Mouse (Mus musculus): Measurements from ENCODE around the gene Gm2a.
"Not testable (repeated sequence)": the region's sequence is repeated elsewhere in the genome, so short reads cannot be mapped to it uniquely, and the experiment has no call there.

Gm2a gene

GRCm38 (mm10) chr11:55097463-55098188, at the start of gene Gm2a:
Gene Gm2a (plus strand): TSS chr11:55098115.
- DNase-seq (ENCODE audit: low spot score in 2 of 2): peak; percentile 93 to 97

- DNase-seq (ENCODE audit: low spot score in 2 of 2): no peak
Observed at GRCm38 (mm10) chr11:55050837-55051510, 46.9 kb upstream of the Gm2a start.

GRCm38 (mm10) chr11:55057511-55057910, 40.4 kb upstream of the Gm2a start:
- DNase-seq (ENCODE audit: low spot score in 2 of 2): no peak

GRCm38 (mm10) chr11:55060802-55061201, 37.1 kb upstream of the Gm2a start:
- DNase-seq (ENCODE audit: low spot score in 2 of 2): no peak

GRCm38 (mm10) chr11:55062856-55063255, 35.1 kb upstream of the Gm2a start:
- no peak for DNase-seq (ENCODE audit: low spot score in 2 of 2)

GRCm38 (mm10) chr11:55066921-55067320, 31.0 kb upstream of the Gm2a start:
- no peak for DNase-seq (ENCODE audit: low spot score in 2 of 2)

GRCm38 (mm10) chr11:55069023-55069422, 28.9 kb upstream of the Gm2a start:
- no peak for DNase-seq (ENCODE audit: low spot score in 2 of 2)

GRCm38 (mm10) chr11:55071344-55071743, 26.6 kb upstream of the Gm2a start:
- no peak for DNase-seq (ENCODE audit: low spot score in 2 of 2)

- peak in 1 of 2 experiments; percentile 31 for DNase-seq (ENCODE audit: low spot score in 2 of 2)
Observed at GRCm38 (mm10) chr11:55072467-55072866, 25.4 kb upstream of the Gm2a start.

- DNase-seq (ENCODE audit: low spot score in 2 of 2): no peak
Observed at GRCm38 (mm10) chr11:55073191-55073590, 24.7 kb upstream of the Gm2a start.

- no peak for DNase-seq (ENCODE audit: low spot score in 2 of 2)
Observed at GRCm38 (mm10) chr11:55075602-55076001, 22.3 kb upstream of the Gm2a start.

GRCm38 (mm10) chr11:55076234-55076633, 21.7 kb upstream of the Gm2a start:
- DNase-seq (ENCODE audit: low spot score in 2 of 2): no peak

- DNase-seq (ENCODE audit: low spot score in 2 of 2): peak; percentile 50 to 63
Observed at GRCm38 (mm10) chr11:55077331-55078231, 20.3 kb upstream of the Gm2a start, which contains the start of gene Ccdc69. Gene Ccdc69 (minus strand): TSS chr11:55078131.

- no peak for DNase-seq (ENCODE audit: low spot score in 2 of 2)
Observed at GRCm38 (mm10) chr11:55078502-55078901, 19.4 kb upstream of the Gm2a start.

- no peak for DNase-seq (ENCODE audit: low spot score in 2 of 2)
Observed at GRCm38 (mm10) chr11:55079180-55079579, 18.7 kb upstream of the Gm2a start.

GRCm38 (mm10) chr11:55081206-55081605, 16.7 kb upstream of the Gm2a start:
- no peak for DNase-seq (ENCODE audit: low spot score in 2 of 2)

- no peak for DNase-seq (ENCODE audit: low spot score in 2 of 2)
Observed at GRCm38 (mm10) chr11:55084629-55085028, 13.3 kb upstream of the Gm2a start.

GRCm38 (mm10) chr11:55085396-55085795, 12.5 kb upstream of the Gm2a start:
- DNase-seq (ENCODE audit: low spot score in 2 of 2): no peak

GRCm38 (mm10) chr11:55087006-55087405, 10.9 kb upstream of the Gm2a start:
- DNase-seq (ENCODE audit: low spot score in 2 of 2): peak; percentile 35 to 49

- DNase-seq (ENCODE audit: low spot score in 2 of 2): no peak
Observed at GRCm38 (mm10) chr11:55089892-55090291, 8.0 kb upstream of the Gm2a start.

GRCm38 (mm10) chr11:55093096-55093495, 4.8 kb upstream of the Gm2a start:
- DNase-seq (ENCODE audit: low spot score in 2 of 2): no peak

GRCm38 (mm10) chr11:55096296-55096695, 1.6 kb upstream of the Gm2a start:
- DNase-seq (ENCODE audit: low spot score in 2 of 2): not testable (repeated sequence)

Measured in natural killer cell, adult 2 months (primary cell).